In genomic region chr11:61715130-61715529, GRCm38 (mm10) we compare ENCODE assay signal across 12 mouse cellular contexts. TPM values are rescaled to one million over a fixed set of nuclear protein-coding genes. Genes with fewer than 3 reads are reported as not detected.
DNase-seq lines count a peak whose midpoint lies in the region; ATAC-seq and TF ChIP-seq lines count a peak whose summit lies in the region.
"Had no signal": no experiment of that assay in that cellular context is flagged by ENCODE, and none has a peak within 500 bp of the region (broad histone marks: within the 10 kb centered on the region; RNA-seq: fewer than 3 reads in every experiment).

No protein-coding gene starts in this region.

- no peak for TF ChIP-seq EP300 in liver, embryonic 14.5 days (IDR thresholded peaks at IDR 0.05; ENCODE audit: low read depth)

- no peak overlapping the region for H3K4me3 ChIP-seq in hindbrain, postnatal 0 days (ENCODE audit: low read length)
- no peak overlapping the region for H3K4me3 ChIP-seq in hindbrain, embryonic 11.5 days (ENCODE audit: low read depth, low read length)
- no peak overlapping the region for H3K4me3 ChIP-seq in liver, embryonic 14.5 days (ENCODE audit: insufficient read depth in 1 of 2, low read depth in 2 of 2, low read length in 2 of 2)
- H3K4me3 ChIP-seq: heart, embryonic 13.5 days; limb, embryonic 12.5 days had no signal

- no peaks in the 10 kb centered on the region for H3K27me3 ChIP-seq in hindbrain, postnatal 0 days (ENCODE audit: insufficient read depth, low read length)
- no peaks in the 10 kb centered on the region; the same call in 1 of the 2 replicates for H3K27me3 ChIP-seq in hindbrain, embryonic 11.5 days (ENCODE audit: control insufficient read depth, insufficient read depth, low read length)
- H3K27me3 ChIP-seq in liver, embryonic 14.5 days (ENCODE audit: control insufficient read depth, insufficient read depth, low read length) = no peaks in the 10 kb centered on the region
- H3K27me3 ChIP-seq: heart, embryonic 13.5 days; limb, embryonic 12.5 days had no signal

- no peak for TF ChIP-seq CTCF in hindbrain, postnatal 0 days (IDR thresholded peaks at IDR 0.05; ENCODE audit: low read depth)
- no peak for TF ChIP-seq CTCF in liver, embryonic 14.5 days (IDR thresholded peaks at IDR 0.05; ENCODE audit: low read depth)

- H3K9me3 ChIP-seq in hindbrain, postnatal 0 days (ENCODE audit: low read length) = no peaks in the 10 kb centered on the region
- no peaks in the 10 kb centered on the region for H3K9me3 ChIP-seq in hindbrain, embryonic 11.5 days (ENCODE audit: control insufficient read depth, low read length)
- H3K9me3 ChIP-seq in liver, embryonic 14.5 days (ENCODE audit: control insufficient read depth, low read length) = no peaks in the 10 kb centered on the region
- H3K9me3 ChIP-seq: heart, embryonic 13.5 days; limb, embryonic 12.5 days had no signal

- DNase-seq in cerebellum, adult 9-11 months = peak; percentile 25
- DNase-seq in cerebellum, adult 8-10 months = no peak
- DNase-seq in hindbrain, postnatal 0 days (ENCODE audit: low spot score) = peak; percentile 18
- no peak for DNase-seq in hindbrain, embryonic 11.5 days (ENCODE audit: low spot score)
- no peak for DNase-seq in liver, embryonic 14.5 days (ENCODE audit: low read depth in 3 of 3, low spot score in 3 of 3)
- DNase-seq in liver = no peak
- DNase-seq in CD4-positive helper T cell, adult 2 months (ENCODE audit: low read depth, low spot score) = peak; percentile 15
- no peak for DNase-seq in gastrocnemius, adult 18-20 months (ENCODE audit: low spot score)

- H3K27ac ChIP-seq in hindbrain, postnatal 0 days = no peak overlapping the region
- H3K27ac ChIP-seq in hindbrain, embryonic 11.5 days (ENCODE audit: low read depth, low read length) = no peak overlapping the region
- no peak overlapping the region for H3K27ac ChIP-seq in liver, embryonic 14.5 days
- H3K27ac ChIP-seq: heart, embryonic 13.5 days; limb, embryonic 12.5 days had no signal

- no peaks in the 10 kb centered on the region for H3K36me3 ChIP-seq in hindbrain, postnatal 0 days (ENCODE audit: insufficient read depth, low read length)
- H3K36me3 ChIP-seq in hindbrain, embryonic 11.5 days (ENCODE audit: control insufficient read depth, insufficient read depth, low read length) = no peaks in the 10 kb centered on the region
- H3K36me3 ChIP-seq in liver, embryonic 14.5 days (replicated peaks; ENCODE audit: control insufficient read depth, insufficient read depth, low read depth) = no peaks in the 10 kb centered on the region
- H3K36me3 ChIP-seq: heart, embryonic 13.5 days; limb, embryonic 12.5 days had no signal

- H3K9ac ChIP-seq in hindbrain, postnatal 0 days (replicated peaks; ENCODE audit: low read length) = no peak overlapping the region
- no peak overlapping the region for H3K9ac ChIP-seq in hindbrain, embryonic 11.5 days (ENCODE audit: low read depth, low read length)
- no peak overlapping the region for H3K9ac ChIP-seq in liver, embryonic 14.5 days (replicated peaks)
- H3K9ac ChIP-seq: heart, embryonic 13.5 days had no signal

- no peaks in the 10 kb centered on the region for H3K4me1 ChIP-seq in hindbrain, postnatal 0 days (ENCODE audit: insufficient read depth, low read length)
- H3K4me1 ChIP-seq in hindbrain, embryonic 11.5 days (replicated peaks; ENCODE audit: control insufficient read depth, insufficient read depth, low read length) = no peaks in the 10 kb centered on the region
- no peaks in the 10 kb centered on the region for H3K4me1 ChIP-seq in liver, embryonic 14.5 days (replicated peaks; ENCODE audit: control insufficient read depth in 2 of 2, insufficient read depth in 2 of 2, low read length in 1 of 2)
- H3K4me1 ChIP-seq: limb, embryonic 12.5 days had no signal

- no peak overlapping the region for H3K4me2 ChIP-seq in hindbrain, postnatal 0 days (ENCODE audit: low read depth, low read length)
- H3K4me2 ChIP-seq in hindbrain, embryonic 11.5 days (replicated peaks; ENCODE audit: low read depth, low read length) = no peak overlapping the region
- no peak overlapping the region for H3K4me2 ChIP-seq in liver, embryonic 14.5 days (ENCODE audit: low read depth)
- H3K4me2 ChIP-seq: heart, embryonic 13.5 days; limb, embryonic 12.5 days had no signal

- 60% methylated on average over 6 of the region's 6 CpGs for WGBS in hindbrain, postnatal 0 days
- WGBS in hindbrain, embryonic 11.5 days = 74% methylated on average over 6 of the region's 6 CpGs
- WGBS in liver, embryonic 14.5 days (ENCODE audit: insufficient replicate concordance) = 45% methylated on average over 6 of the region's 6 CpGs

- peak; percentile 36; the same call in 1 of the 2 replicates for ATAC-seq in hindbrain, postnatal 0 days
- no peak for ATAC-seq in hindbrain, embryonic 11.5 days (ENCODE audit: low FRiP score)
- peak; percentile 31; the same call in 1 of the 2 replicates for ATAC-seq in liver, embryonic 14.5 days (ENCODE audit: insufficient read depth)

RNA-seq across cellular contexts. Expression of gene Slc5a10, which starts 5.5 kb away (rescaled TPM):
- total RNA-seq in hindbrain, postnatal 0 days (2014; rRNA removed) = 0.21 TPM in 1 of 2 replicates, not detected in the other
- polyA plus RNA-seq in hindbrain, postnatal 0 days (2015; fragmentation: Nextera tagmentation; extraction: Ambion mirVana) = 0.19 and 0.20 TPM in 2 replicates
- polyA plus RNA-seq in hindbrain, embryonic 11.5 days (2014; fragmentation: Nextera tagmentation; extraction: Ambion mirVana) = 0.09 TPM in 1 of 2 replicates, not detected in the other
- polyA plus RNA-seq in liver, embryonic 14.5 days (2012; rRNA removed) = not detected in 2 replicates
- polyA plus RNA-seq in liver, embryonic 14.5 days (2014; fragmentation: Nextera tagmentation; extraction: Ambion mirVana) = not detected in 2 replicates
- not detected for total RNA-seq in gastrocnemius, adult 18-20 months (2021)
- total RNA-seq: gastrocnemius, postnatal 25 days had no signal

RNA-seq across cellular contexts. Expression of gene Fam83g, which starts 31.2 kb away (rescaled TPM):
- total RNA-seq in hindbrain, postnatal 0 days (2014; rRNA removed) = 0.11 and 0.21 TPM in 2 replicates
- 0.10 TPM in 2 replicates for polyA plus RNA-seq in hindbrain, postnatal 0 days (2015; fragmentation: Nextera tagmentation; extraction: Ambion mirVana)
- 0.18 and 0.31 TPM in 2 replicates for polyA plus RNA-seq in hindbrain, embryonic 11.5 days (2014; fragmentation: Nextera tagmentation; extraction: Ambion mirVana)
- 3.9 and 4.4 TPM in 2 replicates for polyA plus RNA-seq in liver, embryonic 14.5 days (2012; rRNA removed)
- 4.4 and 5.4 TPM in 2 replicates for polyA plus RNA-seq in liver, embryonic 14.5 days (2014; fragmentation: Nextera tagmentation; extraction: Ambion mirVana)
- total RNA-seq in gastrocnemius, adult 18-20 months (2021) = 1 to 10 TPM in 1 of 2 experiments, under 1 TPM in 1; 0.57 to 1.1 TPM
- total RNA-seq: layer of hippocampus, postnatal 10 days had no signal

RNA-seq across cellular contexts. Expression of gene Prpsap2, which starts 46.8 kb away (rescaled TPM):
- total RNA-seq in hindbrain, postnatal 0 days (2014; rRNA removed) = 42.7 and 46.2 TPM in 2 replicates
- 40.7 and 45.6 TPM in 2 replicates for polyA plus RNA-seq in hindbrain, postnatal 0 days (2015; fragmentation: Nextera tagmentation; extraction: Ambion mirVana)
- polyA plus RNA-seq in hindbrain, embryonic 11.5 days (2014; fragmentation: Nextera tagmentation; extraction: Ambion mirVana) = 42.3 and 44.9 TPM in 2 replicates
- 5.5 and 6.9 TPM in 2 replicates for polyA plus RNA-seq in liver, embryonic 14.5 days (2012; rRNA removed)
- polyA plus RNA-seq in liver, embryonic 14.5 days (2014; fragmentation: Nextera tagmentation; extraction: Ambion mirVana) = 6.1 TPM in 2 replicates
- total RNA-seq in gastrocnemius, adult 18-20 months (2021) = 1 to 10 TPM; 4.6 to 5.0 TPM

Comparison
In these comparisons a context has a peak if more than half of its experiments do, and no peak if none do; other contexts are left out.
1. DNase-seq: peak in cerebellum, adult 9-11 months (single experiment), hindbrain, postnatal 0 days (single experiment) and CD4-positive helper T cell, adult 2 months (single experiment); none in cerebellum, adult 8-10 months (single experiment), hindbrain, embryonic 11.5 days (single experiment), liver, embryonic 14.5 days (0 of 3), liver (single experiment) and gastrocnemius, adult 18-20 months (single experiment).